Mouse (Mus musculus) MEL (cell line): ENCODE results near the gene Olfr1216. TPM values are rescaled to one million over a fixed set of nuclear protein-coding genes. Genes with fewer than 3 reads are reported as not detected.
"Not testable (repeated sequence)": the region's sequence is repeated elsewhere in the genome, so short reads cannot be mapped to it uniquely, and the experiment has no call there.

Experiments used
- DNase-seq: peaks from one replicate; pipeline ENCODE4 v3.0.0; 2011; ENCODE audit warnings: low read depth, low spot score
- H3K27ac ChIP-seq: 2 replicates; pipeline ENCODE4 v1.5.1; 2012; ENCODE audit warnings: low read depth, mild to moderate bottlenecking, control low read depth, low read length, moderate library complexity; ENCODE audit not compliant: control insufficient read depth
- H3K27me3 ChIP-seq, 2 experiments: fragments of 150-350 bp in 1 of 2; sonication (generic) in 1 of 2; 2 replicates each; pipeline ENCODE4 v1.6.1; 2012; ENCODE audit warnings: low read length in 2 of 2, mild to moderate bottlenecking in 2 of 2, improper control_type of control experiment in 1 of 2, moderate library complexity in 1 of 2; ENCODE audit not compliant: insufficient read depth in 2 of 2, control insufficient read depth in 1 of 2
- H3K36me3 ChIP-seq, 2 experiments: 2 replicates each; pipeline ENCODE4 v1.6.1; 2012 to 2014; ENCODE audit warnings: low read length in 2 of 2, improper control_type of control experiment in 1 of 2, inconsistent platforms in 1 of 2, mild to moderate bottlenecking in 1 of 2; ENCODE audit not compliant: insufficient read depth in 2 of 2, control insufficient read depth in 1 of 2
- H3K4me1 ChIP-seq, 2 experiments: fragments of 150-350 bp in 1 of 2; sonication (generic) in 1 of 2; 2 replicates each; pipeline ENCODE4 v1.6.1; 2012; ENCODE audit warnings: low read length in 2 of 2, improper control_type of control experiment in 1 of 2, mild to moderate bottlenecking in 1 of 2; ENCODE audit not compliant: insufficient read depth in 2 of 2, control insufficient read depth in 1 of 2
- H3K4me3 ChIP-seq, 2 experiments: fragments of 150-350 bp in 1 of 2; sonication (generic) in 1 of 2; 2 replicates each; pipeline ENCODE4 v1.5.1; 2012; ENCODE audit warnings: low read depth in 2 of 2, low read length in 2 of 2, mild to moderate bottlenecking in 2 of 2, moderate library complexity in 2 of 2, control low read depth in 1 of 2, improper control_type of control experiment in 1 of 2; ENCODE audit not compliant: control insufficient read depth in 1 of 2, insufficient read depth in 1 of 2
- H3K79me2 ChIP-seq: 2 replicates; pipeline ENCODE4 v1.6.1; 2012; ENCODE audit warnings: mild to moderate bottlenecking, low read length, moderate library complexity; ENCODE audit not compliant: control insufficient read depth, poor library complexity, insufficient read depth
- H3K9ac ChIP-seq: 2 replicates; pipeline ENCODE4 v1.6.1; 2012; ENCODE audit warnings: low read depth, mild to moderate bottlenecking, control low read depth, low read length, moderate library complexity; ENCODE audit not compliant: control insufficient read depth, poor library complexity, severe bottlenecking
- H3K9me3 ChIP-seq: fragments of 150-350 bp; sonication (generic); replicated peaks from 2 replicates; pipeline ENCODE4 v1.6.1; 2012; ENCODE audit warnings: mild to moderate bottlenecking, low read length, improper control_type of control experiment, moderate library complexity; ENCODE audit not compliant: insufficient read depth
- BHLHE40 ChIP-seq: IDR thresholded peaks from 2 replicates; pipeline ENCODE4 v1.6.1; 2012; ENCODE audit warnings: low read depth, mild to moderate bottlenecking, inconsistent platforms, low read length, improper control_type of control experiment, borderline replicate concordance
- CHD2 ChIP-seq: IDR thresholded peaks from 2 replicates; pipeline ENCODE4 v1.6.1; 2011; ENCODE audit warnings: low read length, improper control_type of control experiment
- CTCF ChIP-seq, 3 experiments: IDR thresholded peaks in 2 of 3; conservative IDR thresholded peaks in 1 of 3; 2 replicates each; pipeline ENCODE4 v1.5.1; 2011 to 2012; ENCODE audit warnings: low read length in 3 of 3, low read depth in 2 of 3, mild to moderate bottlenecking in 2 of 3, improper control_type of control experiment in 1 of 3, inconsistent platforms in 1 of 3, mixed read lengths in 1 of 3, moderate library complexity in 1 of 3; ENCODE audit not compliant: control insufficient read depth in 1 of 3, insufficient read depth in 1 of 3, poor library complexity in 1 of 3, severe bottlenecking in 1 of 3
- E2F4 ChIP-seq: IDR thresholded peaks from 2 replicates; pipeline ENCODE4 v1.6.1; 2011; ENCODE audit warnings: low read depth, low read length, improper control_type of control experiment, borderline replicate concordance
- ELF1 ChIP-seq: IDR thresholded peaks from 2 replicates; pipeline ENCODE4 v1.6.1; 2014; ENCODE audit warnings: low read depth, mild to moderate bottlenecking, inconsistent platforms, low read length, improper control_type of control experiment, moderate library complexity
- EP300 ChIP-seq, 2 experiments: IDR thresholded peaks; 2 replicates each; pipeline ENCODE4 v1.6.1; 2011; ENCODE audit warnings: improper control_type of control experiment in 2 of 2, low read length in 2 of 2, low read depth in 1 of 2, mild to moderate bottlenecking in 1 of 2
- JUND ChIP-seq: IDR thresholded peaks from 2 replicates; pipeline ENCODE4 v1.6.1; 2011; ENCODE audit warnings: low read depth, mild to moderate bottlenecking, improper control_type of control experiment, low read length
- KAT2A ChIP-seq: conservative IDR thresholded peaks from 2 replicates; pipeline ENCODE4 v1.6.1; 2012; ENCODE audit warnings: low read depth, low read length, improper control_type of control experiment, inconsistent platforms
- MAFK ChIP-seq: IDR thresholded peaks from 2 replicates; pipeline ENCODE4 v1.6.1; 2011; ENCODE audit warnings: low read depth, mild to moderate bottlenecking, low read length, improper control_type of control experiment, borderline replicate concordance
- MAZ ChIP-seq: IDR thresholded peaks from 2 replicates; pipeline ENCODE4 v1.6.1; 2012; ENCODE audit warnings: low read depth, mild to moderate bottlenecking, inconsistent platforms, low read length, improper control_type of control experiment
- MYB ChIP-seq: IDR thresholded peaks from 2 replicates; pipeline ENCODE4 v1.6.1; 2011; ENCODE audit warnings: mild to moderate bottlenecking, low read depth, low read length, improper control_type of control experiment
- MYC ChIP-seq: IDR thresholded peaks from 2 replicates; pipeline ENCODE4 v1.6.1; 2011; ENCODE audit warnings: low read depth, mild to moderate bottlenecking, low read length, improper control_type of control experiment, moderate library complexity
- NRF1 ChIP-seq: IDR thresholded peaks from 2 replicates; pipeline ENCODE4 v1.6.1; 2014; ENCODE audit warnings: low read depth, mild to moderate bottlenecking, inconsistent platforms, low read length, improper control_type of control experiment, moderate library complexity; ENCODE audit not compliant: poor library complexity, insufficient read depth, severe bottlenecking
- POLR2A ChIP-seq, 2 experiments: IDR thresholded peaks; 2 replicates each; pipeline ENCODE4 v1.6.1; 2011 to 2012; ENCODE audit warnings: low read length in 2 of 2, mild to moderate bottlenecking in 2 of 2, control low read depth in 1 of 2, improper control_type of control experiment in 1 of 2, low read depth in 1 of 2, moderate library complexity in 1 of 2; ENCODE audit not compliant: control insufficient read depth in 1 of 2, insufficient read depth in 1 of 2, poor library complexity in 1 of 2
- POLR2AphosphoS2 ChIP-seq: IDR thresholded peaks from 2 replicates; pipeline ENCODE4 v1.6.1; 2011; ENCODE audit warnings: low read length, improper control_type of control experiment
- POLR2AphosphoS5 ChIP-seq: IDR thresholded peaks from 2 replicates; pipeline ENCODE4 v1.6.1; 2012; ENCODE audit warnings: low read depth, borderline replicate concordance, mild to moderate bottlenecking, inconsistent platforms, low read length, moderate library complexity, mixed read lengths
- SIN3A ChIP-seq: IDR thresholded peaks from 2 replicates; pipeline ENCODE4 v1.6.1; 2012; ENCODE audit warnings: low read length, improper control_type of control experiment, inconsistent platforms
- SMC3 ChIP-seq: IDR thresholded peaks from 2 replicates; pipeline ENCODE4 v1.6.1; 2011; ENCODE audit warnings: low read depth, low read length, improper control_type of control experiment
- TAL1 ChIP-seq: IDR thresholded peaks from 2 replicates; pipeline ENCODE4 v1.6.1; 2012; ENCODE audit warnings: mild to moderate bottlenecking, inconsistent platforms, low read length, moderate library complexity, mixed read lengths
- TBP ChIP-seq: IDR thresholded peaks from 2 replicates; pipeline ENCODE4 v1.8.0; 2011; ENCODE audit warnings: low read depth, low read length, improper control_type of control experiment
- UBTF ChIP-seq: IDR thresholded peaks from 2 replicates; pipeline ENCODE4 v1.6.1; 2012; ENCODE audit warnings: low read depth, mild to moderate bottlenecking, inconsistent platforms, low read length, improper control_type of control experiment, moderate library complexity, borderline replicate concordance; ENCODE audit not compliant: insufficient read depth
- USF1 ChIP-seq: IDR thresholded peaks from 2 replicates; pipeline ENCODE4 v1.6.1; 2014; ENCODE audit warnings: low read depth, mild to moderate bottlenecking, inconsistent platforms, low read length, improper control_type of control experiment, moderate library complexity
- USF2 ChIP-seq, 2 experiments: IDR thresholded peaks; 2 replicates each; pipeline ENCODE4 v1.6.1; 2011 to 2012; ENCODE audit warnings: improper control_type of control experiment in 2 of 2, low read length in 2 of 2, borderline replicate concordance in 1 of 2, inconsistent platforms in 1 of 2, low read depth in 1 of 2, mild to moderate bottlenecking in 1 of 2; ENCODE audit not compliant: insufficient read depth in 1 of 2
- ZC3H11A ChIP-seq: IDR thresholded peaks from 2 replicates; pipeline ENCODE4 v1.6.1; 2012; ENCODE audit warnings: low read depth, mild to moderate bottlenecking, inconsistent platforms, low read length, improper control_type of control experiment
- ZMIZ1 ChIP-seq: IDR thresholded peaks from 2 replicates; pipeline ENCODE4 v1.6.1; 2012; ENCODE audit warnings: low read depth, mild to moderate bottlenecking, inconsistent platforms, low read length, improper control_type of control experiment, moderate library complexity
- polyA plus RNA-seq, 2 experiments: library from polyadenylated mRNA; stranded (reverse) in 1 of 2; unstranded in 1 of 2; fragments of >175 nt in 1 of 2; fragments of >200 nt in 1 of 2; gene quantifications; 2 replicates each; pipeline versions ENCODE4 v1.2.1 to v1.2.4; 2012; ENCODE audit warnings: low replicate concordance in 2 of 2, low read depth in 1 of 2; ENCODE audit not compliant: insufficient read length in 2 of 2, insufficient read depth in 1 of 2, missing spikeins in 1 of 2
- total RNA-seq: library from RNA; depleted of rRNA; stranded (reverse); fragments of 300-350 nt; gene quantifications from 2 replicates; pipeline ENCODE4 v1.2.3, GENCODE M21; 2012

The Olfr1216 gene
- total and polyA plus RNA-seq, 3 experiments: not detected

DNA sequence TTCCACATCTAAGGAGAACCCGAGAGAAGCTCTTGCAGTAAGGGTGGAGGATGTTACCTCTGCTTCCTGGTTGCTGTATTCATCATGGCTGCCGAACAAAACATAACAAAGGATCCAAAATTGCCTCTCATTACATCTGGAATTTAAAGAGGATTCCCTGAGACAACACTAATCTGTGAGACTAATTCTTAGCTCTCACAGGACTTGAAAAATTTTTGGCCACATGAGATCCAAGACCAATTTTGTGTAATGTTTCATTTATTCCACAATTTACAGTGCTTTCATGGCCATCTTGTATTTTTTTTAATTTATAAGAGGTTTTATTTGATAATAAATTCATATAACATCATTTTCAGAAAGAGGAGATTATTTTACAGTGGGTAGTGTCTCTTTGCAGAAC is 13.8 kb upstream of the Olfr1216 start, which contains the start of gene Olfr1217:
Olfr1217 (minus strand) TSS at position 101 of the 400 bp plus-strand sequence.
- H3K4me1 ChIP-seq: no peaks in the 10 kb centered on the region
- H3K36me3 ChIP-seq: no peaks in the 10 kb centered on the region
- no peak for DNase-seq
- H3K4me3 ChIP-seq: no peak within 1 kb of the TSS
- H3K27ac ChIP-seq: no peak within 1 kb of the TSS
- H3K27me3 ChIP-seq: no peaks in the 10 kb centered on the region
- TF ChIP-seq JUND: no peak
- TF ChIP-seq NRF1: no peak
- TF ChIP-seq USF2 (IDR thresholded peaks at IDR 0.05; ENCODE audit: borderline replicate concordance in 1 of 2, insufficient read depth in 1 of 2, low read depth in 1 of 2, low read length in 2 of 2): no peak
- TF ChIP-seq MYB: no peak
- TF ChIP-seq TBP: no peak
- TF ChIP-seq CHD2: no peak
- no peak for TF ChIP-seq POLR2AphosphoS2
- no peak for TF ChIP-seq CTCF (IDR thresholded peaks at IDR 0.05 in 2 of 3, conservative IDR thresholded peaks at IDR 0.05 in 1 of 3; ENCODE audit: control insufficient read depth in 1 of 3, insufficient read depth in 1 of 3, low read depth in 2 of 3, low read length in 3 of 3, poor library complexity in 1 of 3, severe bottlenecking in 1 of 3)
- TF ChIP-seq POLR2A (IDR thresholded peaks at IDR 0.05; ENCODE audit: control insufficient read depth in 1 of 2, insufficient read depth in 1 of 2, low read depth in 1 of 2, low read length in 2 of 2, poor library complexity in 1 of 2): no peak
- no peak for TF ChIP-seq E2F4
- no peak for TF ChIP-seq UBTF
- no peak for TF ChIP-seq ZMIZ1
- TF ChIP-seq MAZ: no peak
- TF ChIP-seq ZC3H11A: no peak
- no peak for TF ChIP-seq MAFK
- no peak within 1 kb of the TSS for H3K9ac ChIP-seq
- H3K9me3 ChIP-seq: no peaks in the 10 kb centered on the region
- H3K79me2 ChIP-seq: no peaks in the 10 kb centered on the region

DNA sequence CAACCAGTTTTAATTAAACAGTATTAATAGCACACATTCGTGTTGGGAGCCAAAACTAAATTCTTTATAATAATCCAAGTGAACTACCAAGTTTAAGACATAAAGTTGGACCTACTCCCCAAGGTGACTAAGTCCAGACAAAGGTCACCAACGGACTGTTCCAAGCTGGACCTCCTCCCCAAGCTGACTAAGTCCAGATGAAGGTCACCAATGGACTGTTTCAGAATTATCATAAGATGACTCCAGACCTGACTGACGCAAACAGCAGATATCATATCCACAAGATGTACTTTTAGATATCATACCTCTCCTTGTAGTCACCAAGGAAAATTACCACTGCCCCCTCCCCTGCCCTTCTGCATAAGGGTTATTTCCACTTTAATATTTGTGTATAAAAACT is 3.3 kb upstream of the Olfr1216 start:
- not testable (repeated sequence) for H3K79me2 ChIP-seq, H3K27ac ChIP-seq, H3K4me3 ChIP-seq, DNase-seq, H3K27me3 ChIP-seq, H3K4me1 ChIP-seq, H3K9me3 ChIP-seq, H3K36me3 ChIP-seq, H3K9ac ChIP-seq

DNA sequence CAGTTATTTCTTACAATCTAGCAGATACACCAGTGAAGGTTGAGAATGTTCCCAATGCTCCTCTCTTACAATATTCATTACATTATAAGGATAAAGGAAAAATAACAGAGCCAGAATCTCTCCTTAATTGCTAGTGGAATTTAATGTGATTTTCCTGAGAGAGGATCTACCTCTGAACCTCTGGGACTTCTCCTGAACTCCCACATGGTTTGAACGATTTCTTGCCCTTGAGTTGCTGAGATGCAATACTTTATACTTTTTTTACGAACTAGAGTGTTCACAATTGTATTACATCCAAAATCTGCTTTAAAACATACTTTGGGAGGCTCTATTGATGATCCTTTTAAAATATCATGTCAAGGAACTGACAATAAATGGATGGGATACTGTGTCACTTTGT is 11.3 kb downstream of the Olfr1216 start, which contains the start of gene Olfr1215:
Olfr1215 (minus strand) TSS at position 101 of the 400 bp plus-strand sequence.
- Histone ChIP-seq H3K4me3 (no peak within 1 kb of the TSS), H3K79me2 (no peaks in the 10 kb centered on the region), H3K27me3 (no peaks in the 10 kb centered on the region), H3K9me3 (no peaks in the 10 kb centered on the region), H3K4me1 (no peaks in the 10 kb centered on the region), H3K27ac (no peak within 1 kb of the TSS), H3K36me3 (no peaks in the 10 kb centered on the region), H3K9ac (no peak within 1 kb of the TSS)
- DNase-seq: no peak
- TF ChIP-seq KAT2A (no peak), TAL1 (no peak), BHLHE40 (no peak), CHD2 (no peak), MAFK (no peak), EP300 (IDR thresholded peaks at IDR 0.05; ENCODE audit: low read depth in 1 of 2, low read length in 2 of 2) (no peak), SIN3A (no peak), E2F4 (no peak), SMC3 (no peak), USF1 (no peak), ELF1 (no peak), UBTF (no peak), USF2 (IDR thresholded peaks at IDR 0.05; ENCODE audit: borderline replicate concordance in 1 of 2, insufficient read depth in 1 of 2, low read depth in 1 of 2, low read length in 2 of 2) (no peak), MYC (no peak), POLR2AphosphoS5 (no peak)
